Mouse (Mus musculus): Measurements from ENCODE around the gene 1700069L16Rik. TPM values are rescaled to one million over a fixed set of nuclear protein-coding genes. Genes with fewer than 3 reads are reported as not detected.

Gene 1700069L16Rik
- polyA plus RNA-seq, 1 experiment from 2014 or later, result not detected

DNA sequence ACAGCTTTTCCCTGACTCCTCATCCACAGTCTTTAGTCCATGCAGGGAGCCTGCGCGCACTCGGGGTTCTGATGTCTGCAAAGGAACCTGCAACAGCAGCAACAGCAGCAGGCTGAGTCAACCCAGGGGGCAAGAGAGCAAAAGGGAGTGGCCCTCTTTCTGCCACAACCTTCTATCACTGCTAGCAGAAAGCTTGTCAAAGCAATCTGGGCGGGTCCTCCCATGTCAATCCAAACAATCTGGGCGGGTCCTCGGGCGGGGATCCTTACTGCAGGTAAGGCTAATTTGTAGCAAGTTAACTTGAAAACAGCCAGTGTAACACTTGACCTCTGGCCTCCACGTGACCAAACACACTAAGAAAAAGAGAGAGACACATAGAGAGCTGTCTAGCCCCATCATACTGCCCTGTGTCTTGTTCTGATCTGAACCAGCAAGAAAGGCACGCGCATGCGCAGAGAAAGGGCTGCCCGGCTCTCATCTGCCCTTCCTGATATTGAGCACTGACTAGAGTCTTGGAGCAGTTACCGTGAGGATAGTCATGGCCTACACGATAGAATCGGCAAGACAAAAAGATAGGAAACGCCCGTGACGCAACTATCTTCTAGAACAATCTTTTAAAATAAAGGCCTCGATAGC, 24.1 kb downstream of the 1700069L16Rik start:
- Histone ChIP-seq H3K4me3 (ENCODE audit: low read depth, low read length) (no peak overlapping the region), H3K9ac (no peak overlapping the region), H3K4me2 (no peak overlapping the region), H3K4me1 (ENCODE audit: insufficient read depth) (no peaks in the 10 kb centered on the region), H3K27ac (ENCODE audit: low read depth) (no peak overlapping the region), H3K27me3 (ENCODE audit: insufficient read depth, low read length) (no peaks in the 10 kb centered on the region), H3K9me3 (ENCODE audit: low read depth, low read length) (no peaks in the 10 kb centered on the region), H3K36me3 (ENCODE audit: insufficient read depth) (no peaks in the 10 kb centered on the region)
- 71% methylated on average over 19 of the region's 19 CpGs for WGBS
- ATAC-seq (ENCODE audit: insufficient read depth) (no peak), DNase-seq (no peak)
- no peak for TF ChIP-seq CTCF (IDR thresholded peaks at IDR 0.05; ENCODE audit: low read depth)

DNA sequence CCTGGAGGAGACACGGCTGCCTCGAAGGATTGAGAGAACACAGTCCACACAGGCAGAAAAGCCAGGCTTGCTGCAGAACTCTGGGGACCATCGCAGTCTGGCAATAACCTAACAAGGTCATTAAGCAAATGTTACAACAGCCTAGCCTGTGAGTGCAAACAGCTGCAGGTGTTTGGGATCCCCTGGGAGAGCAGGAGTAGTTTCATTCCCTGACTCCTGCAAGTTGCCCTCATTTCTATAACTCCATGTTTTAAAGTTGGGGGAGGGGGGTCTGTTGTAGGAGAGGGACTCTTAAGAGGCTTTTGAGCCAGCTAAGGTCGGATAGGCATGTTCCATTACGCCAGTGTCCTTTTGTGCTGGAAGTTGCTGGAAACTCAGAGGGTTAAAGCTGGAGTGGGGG, 30.2 kb downstream of the 1700069L16Rik start:
- ATAC-seq (ENCODE audit: insufficient read depth) (no peak), DNase-seq (no peak)
- H3K36me3 ChIP-seq (ENCODE audit: insufficient read depth), result no peaks in the 10 kb centered on the region
- H3K4me3 ChIP-seq (ENCODE audit: low read depth, low read length), result no peak overlapping the region
- H3K27me3 ChIP-seq (ENCODE audit: insufficient read depth, low read length), result no peaks in the 10 kb centered on the region
- WGBS, result 42% methylated on average over 5 of the region's 5 CpGs
- H3K27ac ChIP-seq (ENCODE audit: low read depth), result no peak overlapping the region
- TF ChIP-seq CTCF (IDR thresholded peaks at IDR 0.05; ENCODE audit: low read depth), result no peak
- no peak overlapping the region for H3K4me2 ChIP-seq
- no peaks in the 10 kb centered on the region for H3K9me3 ChIP-seq (ENCODE audit: low read depth, low read length)
- H3K9ac ChIP-seq, result no peak overlapping the region
- H3K4me1 ChIP-seq (ENCODE audit: insufficient read depth), result 0 out of 2 replicates have a peak, but pooled peaks cover 4% of the 10 kb centered on the region

DNA sequence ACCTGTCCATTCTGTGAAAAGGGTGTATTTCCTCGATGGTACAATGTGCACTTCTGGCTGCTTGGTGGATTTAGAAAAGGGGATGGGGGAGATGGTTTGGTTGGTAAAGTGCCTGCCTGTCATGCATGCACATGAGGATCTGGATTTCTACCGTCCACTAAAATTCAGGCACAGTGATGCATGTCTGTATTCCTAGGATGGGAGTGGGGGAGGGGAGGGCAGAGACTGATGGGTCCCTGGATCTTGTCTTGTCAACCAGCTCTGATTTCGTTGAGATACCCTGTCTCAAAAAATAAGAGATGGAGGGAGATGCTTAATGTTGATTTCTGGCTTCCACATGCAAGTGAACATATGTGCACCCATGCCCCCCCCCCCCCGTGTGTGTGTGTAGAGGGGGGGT, 30.6 kb downstream of the 1700069L16Rik start:
- Histone ChIP-seq H3K9ac (no peak overlapping the region), H3K27ac (ENCODE audit: low read depth) (no peak overlapping the region), H3K4me1 (ENCODE audit: insufficient read depth) (0 out of 2 replicates have a peak, but pooled peaks cover 4% of the 10 kb centered on the region), H3K4me3 (ENCODE audit: low read depth, low read length) (no peak overlapping the region), H3K27me3 (ENCODE audit: insufficient read depth, low read length) (no peaks in the 10 kb centered on the region), H3K9me3 (ENCODE audit: low read depth, low read length) (no peaks in the 10 kb centered on the region), H3K36me3 (ENCODE audit: insufficient read depth) (no peaks in the 10 kb centered on the region), H3K4me2 (no peak overlapping the region)
- 53% methylated on average over 4 of the region's 4 CpGs for WGBS
- ATAC-seq (ENCODE audit: insufficient read depth), result no peak
- no peak for TF ChIP-seq CTCF (IDR thresholded peaks at IDR 0.05; ENCODE audit: low read depth)
- DNase-seq, result no peak

DNA sequence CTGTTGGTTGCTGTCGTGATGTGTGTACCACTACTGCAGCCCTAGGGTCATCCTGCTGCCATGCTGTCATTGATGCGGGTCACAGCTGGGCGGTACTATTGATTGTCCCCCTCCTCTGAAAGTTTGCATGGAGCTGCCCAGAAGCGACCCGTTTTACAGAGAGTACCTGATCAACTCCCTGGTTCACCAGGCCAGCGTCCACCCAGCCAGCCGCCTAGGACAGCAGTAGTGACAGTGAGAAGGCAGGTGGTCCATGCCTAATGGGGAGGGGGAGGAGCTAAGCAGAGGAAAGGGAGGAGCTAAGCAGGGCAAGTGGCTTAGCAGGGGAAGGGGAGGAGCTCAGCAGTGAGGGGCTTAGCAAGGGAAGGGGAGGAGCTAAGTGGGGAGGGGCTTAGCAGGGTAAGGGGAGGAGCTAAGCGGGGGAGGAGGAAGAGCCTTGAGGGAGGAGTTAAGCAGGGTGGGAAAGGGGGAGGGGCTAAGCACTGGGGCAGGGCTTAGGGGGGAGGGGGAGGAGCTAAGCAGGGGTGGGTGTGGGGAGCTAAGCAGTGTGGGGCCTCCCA, 31.3 kb downstream of the 1700069L16Rik start:
- H3K4me3 ChIP-seq (ENCODE audit: low read depth, low read length), result no peak overlapping the region
- 86% methylated on average over 8 of the region's 8 CpGs for WGBS
- TF ChIP-seq CTCF (IDR thresholded peaks at IDR 0.05; ENCODE audit: low read depth), result no peak
- no peak for DNase-seq
- H3K9me3 ChIP-seq (ENCODE audit: low read depth, low read length), result no peaks in the 10 kb centered on the region
- H3K4me2 ChIP-seq, result no peak overlapping the region
- H3K27ac ChIP-seq (ENCODE audit: low read depth), result no peak overlapping the region
- no peaks in the 10 kb centered on the region for H3K36me3 ChIP-seq (ENCODE audit: insufficient read depth)
- H3K9ac ChIP-seq, result no peak overlapping the region
- H3K4me1 ChIP-seq (ENCODE audit: insufficient read depth), result 0 out of 2 replicates have a peak, but pooled peaks cover 4% of the 10 kb centered on the region
- no peak for ATAC-seq (ENCODE audit: insufficient read depth)
- no peaks in the 10 kb centered on the region for H3K27me3 ChIP-seq (ENCODE audit: insufficient read depth, low read length)

DNA sequence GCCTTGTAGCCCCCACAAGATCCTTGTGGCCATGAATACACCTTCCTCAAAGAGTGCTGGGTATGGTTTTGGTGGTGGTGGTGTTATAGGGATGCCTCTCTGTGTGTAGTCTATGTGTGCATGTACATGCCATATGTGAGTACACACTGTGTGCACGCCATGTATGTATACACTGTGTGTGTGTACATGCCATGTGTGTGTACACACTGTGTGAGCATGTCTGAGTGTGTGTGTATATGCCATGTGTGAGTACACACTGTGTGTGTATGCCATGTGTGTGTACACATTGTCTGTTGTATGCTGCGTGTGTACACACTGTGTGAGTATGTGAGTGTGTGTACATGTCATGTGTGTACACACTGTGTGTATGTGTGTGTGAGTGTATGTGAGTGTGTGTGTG, 33.7 kb downstream of the 1700069L16Rik start:
- Histone ChIP-seq H3K4me3 (ENCODE audit: low read depth, low read length) (no peak overlapping the region), H3K4me1 (ENCODE audit: insufficient read depth) (0 out of 2 replicates have a peak, but pooled peaks cover 4% of the 10 kb centered on the region), H3K9ac (no peak overlapping the region), H3K4me2 (no peak overlapping the region), H3K9me3 (ENCODE audit: low read depth, low read length) (no peaks in the 10 kb centered on the region), H3K27me3 (ENCODE audit: insufficient read depth, low read length) (no peaks in the 10 kb centered on the region), H3K36me3 (ENCODE audit: insufficient read depth) (no peaks in the 10 kb centered on the region), H3K27ac (ENCODE audit: low read depth) (no peak overlapping the region)
- 88% methylated on average over 2 of the region's 2 CpGs for WGBS
- DNase-seq (no peak), ATAC-seq (ENCODE audit: insufficient read depth) (no peak)
- no peak for TF ChIP-seq CTCF (IDR thresholded peaks at IDR 0.05; ENCODE audit: low read depth)

DNA sequence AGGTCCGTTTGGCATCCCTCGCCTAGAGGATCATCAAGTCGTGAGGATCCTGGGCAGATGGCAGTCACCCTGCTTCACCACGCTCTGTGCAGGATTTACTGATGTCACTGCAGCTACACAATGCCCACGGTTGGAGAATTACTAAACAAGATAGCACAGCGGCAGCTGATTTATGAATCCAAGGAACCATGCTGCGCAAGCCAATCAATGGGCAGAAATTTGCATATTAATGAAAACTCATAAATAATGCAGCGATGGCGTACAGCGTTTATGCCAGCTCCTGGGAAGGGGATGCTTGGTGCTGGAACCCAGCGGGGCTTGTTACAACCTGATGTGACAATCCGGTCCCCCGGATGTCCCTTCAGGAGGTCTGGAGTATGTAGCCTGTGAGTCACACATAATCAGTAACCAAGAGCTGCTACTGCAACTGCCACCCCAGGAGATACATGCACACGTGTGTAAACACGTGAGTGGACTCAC, 34.5 kb downstream of the 1700069L16Rik start:
- 77% methylated on average over 15 of the region's 15 CpGs for WGBS

DNA sequence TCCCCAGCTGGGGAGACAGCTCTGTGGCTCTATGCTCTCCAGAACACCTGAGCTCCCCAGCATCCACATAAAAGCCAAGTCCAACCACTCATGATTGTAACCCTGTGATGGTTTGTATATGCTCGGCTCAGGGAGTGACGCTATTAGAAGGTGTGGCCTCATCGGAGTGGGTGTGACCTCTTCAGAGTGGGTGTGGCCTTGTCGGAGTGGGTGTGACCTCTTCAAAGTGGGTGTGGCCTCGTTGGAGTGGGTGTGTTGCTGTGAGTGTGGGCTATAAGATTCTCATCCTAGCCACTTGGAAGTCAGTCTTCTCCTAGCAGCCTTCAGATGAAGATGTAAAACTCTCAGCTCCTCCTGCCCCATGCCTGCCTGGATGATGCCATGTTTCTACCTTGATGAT, 37.1 kb downstream of the 1700069L16Rik start:
- no peaks in the 10 kb centered on the region for H3K9me3 ChIP-seq (ENCODE audit: low read depth, low read length)
- ATAC-seq (ENCODE audit: insufficient read depth), result no peak
- no peaks in the 10 kb centered on the region for H3K27me3 ChIP-seq (ENCODE audit: insufficient read depth, low read length)
- H3K4me2 ChIP-seq, result no peak overlapping the region
- H3K36me3 ChIP-seq (ENCODE audit: insufficient read depth), result no peaks in the 10 kb centered on the region
- no peak overlapping the region for H3K27ac ChIP-seq (ENCODE audit: low read depth)
- TF ChIP-seq CTCF (IDR thresholded peaks at IDR 0.05; ENCODE audit: low read depth), result no peak
- WGBS, result 73% methylated on average over 5 of the region's 5 CpGs
- H3K4me1 ChIP-seq (ENCODE audit: insufficient read depth), result no peaks in the 10 kb centered on the region
- no peak for DNase-seq
- no peak overlapping the region for H3K9ac ChIP-seq
- no peak overlapping the region for H3K4me3 ChIP-seq (ENCODE audit: low read depth, low read length)

More for the DNA sequence above, 34.5 kb downstream of the 1700069L16Rik start:
- no peaks in the 10 kb centered on the region for H3K36me3 ChIP-seq (ENCODE audit: insufficient read depth)
- no peak overlapping the region for H3K4me3 ChIP-seq (ENCODE audit: low read depth, low read length)
- no peak overlapping the region for H3K27ac ChIP-seq (ENCODE audit: low read depth)
- no peaks in the 10 kb centered on the region for H3K9me3 ChIP-seq (ENCODE audit: low read depth, low read length)
- ATAC-seq (ENCODE audit: insufficient read depth), result no peak
- TF ChIP-seq CTCF (IDR thresholded peaks at IDR 0.05; ENCODE audit: low read depth), result no peak
- DNase-seq, result no peak
- H3K9ac ChIP-seq, result no peak overlapping the region
- no peak overlapping the region for H3K4me2 ChIP-seq
- no peaks in the 10 kb centered on the region for H3K27me3 ChIP-seq (ENCODE audit: insufficient read depth, low read length)
- 0 out of 2 replicates have a peak, but pooled peaks cover under 1% of the 10 kb centered on the region for H3K4me1 ChIP-seq (ENCODE audit: insufficient read depth)
